Mouse (Mus musculus): ENCODE measurements around the gene Prr36.
"Not testable (repeated sequence)": the region's sequence is repeated elsewhere in the genome, so short reads cannot be mapped to it uniquely, and the experiment has no call there.

Prr36 gene

GRCm38 (mm10) chr8:4216791-4217621 lies at the start of gene Prr36:
Prr36 (minus strand) TSS chr8:4217459.
- peak; percentile 71 for DNase-seq (ENCODE audit: low read depth, low spot score)

- DNase-seq (ENCODE audit: low read depth, low spot score), result no peak
These were observed 48.1 kb upstream of the Prr36 start for GRCm38 (mm10) chr8:4265160-4265914.

DNA sequence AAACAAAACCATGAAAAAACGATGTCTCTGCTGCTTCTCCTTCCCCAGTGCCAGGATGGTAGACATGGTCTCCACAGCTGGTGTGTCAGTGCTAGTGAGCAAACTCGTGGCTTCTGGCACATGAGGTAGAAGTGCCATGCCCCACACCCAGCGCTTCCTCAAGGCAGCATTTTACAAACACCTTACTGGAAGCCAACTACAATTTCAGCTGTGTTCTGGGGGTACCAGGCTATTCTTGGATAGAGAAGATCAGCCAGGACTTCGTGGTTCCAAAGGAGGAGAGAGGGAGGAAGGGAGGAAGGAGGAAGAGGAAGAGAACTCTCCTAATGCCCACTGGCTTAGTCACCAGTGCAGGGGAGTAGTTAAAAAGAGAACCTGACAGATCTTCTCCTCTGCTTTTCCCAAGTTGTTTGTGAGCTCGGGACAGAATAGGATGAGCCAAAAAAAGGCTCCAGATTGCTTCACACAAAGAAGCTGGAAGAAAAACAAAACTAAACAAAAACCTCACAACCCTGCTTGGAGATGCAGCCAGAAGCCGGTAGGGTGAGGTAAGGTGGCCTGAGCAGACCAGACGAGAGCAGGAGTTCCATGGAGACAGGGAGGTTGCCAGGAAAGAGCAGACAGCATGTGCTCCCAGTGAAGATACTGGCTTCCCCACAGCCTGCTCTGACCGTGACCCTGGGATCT lies 46.0 kb upstream of the Prr36 start:
- DNase-seq (ENCODE audit: low read depth, low spot score), result peak; percentile 91

DNA sequence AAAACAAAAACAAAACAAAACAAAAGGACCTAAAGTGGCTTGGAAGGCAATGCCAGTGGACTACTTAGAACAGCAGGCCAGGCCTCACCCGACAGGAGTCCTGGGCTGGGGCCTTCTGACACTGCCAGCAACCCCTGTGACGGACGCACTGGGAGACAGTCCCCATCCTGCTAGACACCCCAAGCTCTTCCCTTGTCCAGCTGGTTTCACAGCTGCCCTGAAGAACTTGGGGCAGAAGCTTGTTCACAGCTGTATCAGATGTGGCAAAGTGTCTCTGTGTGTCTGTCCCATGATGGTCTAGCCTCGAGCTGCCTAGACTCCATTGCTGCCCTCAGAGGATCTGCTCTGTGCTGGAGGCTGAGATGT lies 42.5 kb upstream of the Prr36 start:
- no peak for DNase-seq (ENCODE audit: low read depth, low spot score)

GRCm38 (mm10) chr8:4259125-4259804 lies 42.0 kb upstream of the Prr36 start, which contains the start of gene Ctxn1:
Ctxn1 (minus strand) TSS chr8:4259274.
- DNase-seq (ENCODE audit: low read depth, low spot score), result no peak

GRCm38 (mm10) chr8:4258678-4259077 lies 41.4 kb upstream of the Prr36 start:
- no peak for DNase-seq (ENCODE audit: low read depth, low spot score)

- DNase-seq (ENCODE audit: low read depth, low spot score), result no peak
These were observed 41.0 kb upstream of the Prr36 start for GRCm38 (mm10) chr8:4258233-4258632.

DNA sequence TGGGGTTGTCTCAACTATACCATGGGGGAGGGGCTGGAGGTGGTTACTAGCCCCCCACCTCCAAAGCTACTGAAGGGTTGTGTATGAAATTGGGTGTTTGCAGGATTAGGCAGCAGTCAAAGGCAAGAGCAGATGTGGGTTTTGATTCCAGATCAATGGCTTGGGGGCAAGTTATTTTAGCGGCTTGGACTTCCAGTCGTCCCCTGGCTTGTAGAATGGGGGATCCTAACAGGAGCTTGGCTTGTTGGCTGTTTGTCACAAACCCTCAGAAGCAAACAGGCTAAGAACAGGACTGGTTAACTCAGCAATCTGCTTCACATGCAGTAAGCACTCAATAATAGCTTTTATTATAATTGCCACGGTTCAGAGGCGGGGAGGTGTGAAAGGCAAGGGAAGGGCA lies 40.1 kb upstream of the Prr36 start:
- DNase-seq (ENCODE audit: low read depth, low spot score), result no peak

DNA sequence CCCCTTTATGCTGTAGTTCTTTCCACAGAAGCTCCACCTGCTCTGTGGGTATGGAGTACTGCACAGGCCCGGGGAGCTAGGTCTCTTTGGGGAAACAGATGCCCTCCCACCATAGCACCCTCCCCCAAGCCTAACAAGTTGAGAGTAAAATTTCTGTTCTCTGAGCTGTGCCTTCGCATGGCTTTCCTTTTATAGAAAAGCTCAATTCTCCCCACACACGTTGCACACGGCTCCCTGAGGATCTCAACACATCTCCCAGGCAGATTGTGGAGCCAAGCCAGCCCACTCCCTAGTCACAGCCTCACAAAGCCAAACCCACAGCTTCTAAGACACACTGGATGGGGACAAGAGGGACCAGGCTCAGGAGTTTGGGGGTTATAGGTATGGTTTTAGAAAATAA lies 39.7 kb upstream of the Prr36 start:
- peak; percentile 96 for DNase-seq (ENCODE audit: low read depth, low spot score)

- not testable (repeated sequence) for DNase-seq (ENCODE audit: low read depth, low spot score)
These were observed 38.2 kb upstream of the Prr36 start for GRCm38 (mm10) chr8:4255471-4255870.

GRCm38 (mm10) chr8:4254001-4254400 lies 36.7 kb upstream of the Prr36 start:
- no peak for DNase-seq (ENCODE audit: low read depth, low spot score)

- DNase-seq (ENCODE audit: low read depth, low spot score), result peak; percentile 93
These were observed 35.9 kb upstream of the Prr36 start, which contains the start of gene Snapc2 for GRCm38 (mm10) chr8:4252934-4253841. Snapc2 (plus strand) TSS chr8:4253080.

- DNase-seq (ENCODE audit: low read depth, low spot score), result no peak
These were observed 35.0 kb upstream of the Prr36 start for GRCm38 (mm10) chr8:4252116-4252760.

DNA sequence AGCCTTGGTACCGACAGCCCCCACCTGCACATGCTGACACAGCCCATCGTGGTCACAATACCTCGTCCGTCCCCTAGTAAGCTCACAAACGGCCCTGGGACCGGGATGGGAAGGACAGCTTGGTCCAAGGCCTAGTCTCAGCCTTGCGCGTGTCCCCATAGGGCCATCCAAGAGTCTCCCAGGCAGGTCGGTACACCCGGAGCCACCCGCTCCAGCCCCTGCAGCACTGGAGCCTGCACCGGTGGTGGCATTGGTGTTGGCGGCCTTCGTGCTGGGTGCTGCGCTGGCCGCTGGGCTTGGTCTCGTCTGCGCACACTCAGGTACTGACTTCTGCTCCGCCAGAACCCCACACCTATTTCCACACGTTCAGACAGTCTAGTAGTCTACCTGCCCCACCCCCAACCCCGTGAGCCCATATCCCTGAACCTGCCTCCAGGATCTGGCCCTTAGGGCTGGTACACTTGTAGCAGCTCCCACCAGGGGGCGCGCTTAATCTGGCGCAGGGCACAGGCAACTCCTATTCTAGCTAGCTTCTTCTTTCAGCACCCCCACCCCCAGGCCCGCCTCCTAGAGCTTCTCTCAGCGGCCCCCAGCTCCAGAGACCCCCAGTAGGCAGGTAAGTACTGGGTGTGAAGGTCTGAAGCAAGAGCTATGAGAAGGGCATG lies 33.2 kb upstream of the Prr36 start:
- no peak for DNase-seq (ENCODE audit: low read depth, low spot score)

DNA sequence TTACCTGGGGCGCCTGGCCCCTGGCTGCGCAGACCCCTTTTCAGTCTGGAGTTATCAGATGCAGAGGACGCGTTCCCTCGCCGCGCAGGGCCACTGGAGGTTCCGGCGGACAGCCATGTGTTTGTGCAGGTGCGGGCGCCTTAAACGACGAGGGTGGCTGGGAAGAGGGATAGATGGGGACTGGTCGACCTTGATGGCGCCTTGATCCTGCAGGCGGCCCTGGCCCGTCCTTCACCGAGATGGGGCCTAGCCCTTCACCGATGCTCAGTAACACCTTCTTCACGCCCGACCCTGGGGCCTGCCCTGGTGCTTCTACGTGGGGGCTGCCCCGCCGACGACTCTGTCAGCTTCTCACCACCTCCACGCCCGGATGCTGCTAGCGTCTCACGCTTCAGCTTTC lies 32.0 kb upstream of the Prr36 start:
- no peak for DNase-seq (ENCODE audit: low read depth, low spot score)

- no peak for DNase-seq (ENCODE audit: low read depth, low spot score)
These were observed 30.8 kb upstream of the Prr36 start, which contains the start of gene Tgfbr3l for GRCm38 (mm10) chr8:4247951-4248540. Tgfbr3l (plus strand) TSS chr8:4248214.

DNA sequence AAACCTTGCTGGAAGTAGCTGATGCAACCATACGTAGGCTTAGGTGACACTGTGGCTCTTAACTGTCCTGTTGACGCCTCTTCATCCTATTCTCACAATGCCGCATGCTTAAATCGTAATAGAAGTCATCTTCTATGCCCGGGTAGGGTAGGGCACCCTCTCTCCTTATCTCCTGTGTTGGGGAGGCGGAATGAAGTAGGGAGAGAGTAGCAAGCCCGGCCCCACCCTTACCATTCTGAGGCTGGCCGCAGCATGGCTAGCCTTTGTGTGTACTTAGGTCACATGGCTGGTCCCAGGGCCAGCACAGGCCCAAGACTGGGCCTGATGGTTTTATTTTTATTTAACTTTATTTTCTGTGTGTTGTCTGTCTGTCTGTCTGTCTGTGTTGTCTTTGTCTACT lies 30.0 kb upstream of the Prr36 start:
- DNase-seq (ENCODE audit: low read depth, low spot score), result no peak

DNA sequence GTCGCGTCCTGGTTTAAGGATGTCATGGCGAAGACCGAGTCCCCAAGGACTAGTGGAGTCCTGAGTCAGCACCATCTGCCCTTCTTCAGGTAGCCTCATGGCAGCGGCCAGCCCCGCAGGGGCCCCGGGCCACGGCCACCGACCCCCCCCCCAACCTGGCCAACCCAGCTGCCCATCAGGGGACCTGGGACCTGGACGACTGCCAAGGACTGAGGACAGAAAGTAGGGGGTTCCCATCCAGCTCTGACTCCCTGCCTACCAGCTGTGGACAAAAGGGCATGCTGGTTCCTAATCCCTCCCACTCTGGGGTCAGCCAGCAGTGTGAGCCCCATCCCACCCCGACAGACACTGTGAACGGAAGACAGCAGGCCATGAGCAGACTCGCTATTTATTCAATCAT lies 28.5 kb upstream of the Prr36 start:
- DNase-seq (ENCODE audit: low read depth, low spot score), result no peak

DNA sequence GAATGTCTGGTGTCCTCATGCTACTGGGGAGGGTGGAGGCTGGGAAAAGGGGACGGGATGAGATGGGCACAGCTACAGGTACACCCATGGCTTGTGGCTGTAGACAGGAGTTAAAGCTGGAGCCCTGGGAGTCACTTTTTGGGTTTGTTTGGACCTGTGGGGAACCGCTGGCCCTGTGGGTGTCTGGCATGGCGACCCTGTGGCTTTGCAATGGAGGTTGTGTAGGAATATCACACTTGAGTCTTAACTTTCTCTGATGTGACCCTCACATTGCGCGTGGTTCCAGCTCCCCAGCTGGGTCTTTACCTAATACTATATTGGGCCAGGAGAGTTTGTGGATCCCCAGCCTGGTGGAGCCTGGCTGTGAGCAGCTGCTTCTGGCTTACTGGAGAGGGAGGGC lies 27.8 kb upstream of the Prr36 start:
- no peak for DNase-seq (ENCODE audit: low read depth, low spot score)

Data from telencephalon, adult 2 months (tissue).